Mouse (Mus musculus) heart, postnatal 10 days (tissue): ENCODE data around the gene Art5. TPM values are rescaled to one million over a fixed set of nuclear protein-coding genes. Genes with fewer than 3 reads are reported as not detected.
A peak's percentile ranks its signal among the peaks of the same experiment; 100 is the strongest.

Experiments
- DNase-seq, 2 experiments: peaks; one replicate each; pipeline ENCODE4 v3.0.0; 2021
- intact Hi-C: fragments of 180-260 bp; cut with DNase I; formaldehyde crosslinking; loops from one replicate; pipeline ENCODE4 v1.15.1; 2025
- total RNA-seq, 2 experiments: library from RNA; stranded (reverse); gene quantifications; 2 replicates each; pipeline ENCODE4 v1.2.3; 2021

The Art5 gene
- 1 to 10 TPM; 1.5 to 2.1 TPM for total RNA-seq

DNA sequence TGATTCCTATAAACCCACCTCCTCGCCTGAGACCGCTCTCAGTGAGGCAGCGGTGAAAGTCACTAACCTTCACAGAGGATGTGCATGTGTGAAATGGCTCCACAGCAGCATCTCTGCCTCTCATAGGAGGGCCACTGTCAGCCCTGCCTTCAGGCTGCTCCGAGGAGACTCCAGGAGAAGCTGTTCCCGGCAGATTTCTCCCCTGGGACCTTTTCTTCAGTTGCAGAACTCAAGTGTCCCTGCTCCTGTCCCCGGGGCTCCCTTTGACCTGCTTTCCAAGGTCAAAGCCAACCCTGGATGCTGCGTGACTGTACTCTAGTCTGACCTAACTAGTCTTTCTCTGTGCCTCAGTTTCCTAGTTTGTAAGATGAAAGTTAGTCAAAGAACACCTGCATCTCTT, at the start of gene Art5:
Gene Art5 (minus strand): TSS at position 319 of the 400 bp plus-strand sequence.
- DNase-seq, result no peak
- intact Hi-C loops, result no loop called here

DNA sequence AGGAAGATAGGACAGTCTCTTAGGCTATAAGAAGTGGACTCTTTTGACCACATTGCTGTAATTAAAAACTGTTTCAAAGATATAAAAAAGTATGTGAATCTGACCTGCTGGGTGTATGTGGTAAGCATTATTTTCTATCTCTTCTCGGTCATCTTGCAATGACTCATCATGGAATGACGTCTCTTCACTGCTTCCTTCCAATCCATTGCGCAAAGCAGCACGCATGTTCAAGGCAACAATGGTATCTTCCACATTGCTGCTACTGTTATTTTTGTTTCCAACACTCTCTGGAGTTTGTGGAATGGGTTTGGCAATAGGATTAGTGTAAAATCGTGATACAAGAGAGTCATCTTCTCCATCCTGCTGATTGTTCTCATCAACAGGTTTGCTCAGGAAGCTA, 44.4 kb upstream of the Art5 start:
- no peak for DNase-seq
- intact Hi-C loops, result no loop called here

DNA sequence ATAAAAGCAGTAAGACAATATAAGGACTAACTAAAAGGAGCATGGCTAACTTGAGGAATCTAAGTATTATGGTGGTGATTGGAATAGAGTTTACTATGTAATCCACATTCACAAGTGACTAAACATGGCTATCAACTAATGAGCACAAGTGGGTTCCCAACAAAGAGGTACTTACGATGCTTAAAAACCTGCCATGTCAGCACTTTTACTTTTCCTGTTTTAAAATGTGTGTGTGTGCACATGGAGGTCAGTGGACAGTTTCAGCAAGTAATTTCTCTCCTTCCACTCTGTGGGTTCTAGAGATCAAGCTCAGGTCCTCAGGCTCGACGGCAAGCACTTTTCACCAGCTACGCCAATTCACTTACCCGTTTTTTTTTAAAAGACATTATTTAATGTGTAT, 28.6 kb upstream of the Art5 start:
- intact Hi-C loops, result no loop called here
- DNase-seq, result no peak

DNA sequence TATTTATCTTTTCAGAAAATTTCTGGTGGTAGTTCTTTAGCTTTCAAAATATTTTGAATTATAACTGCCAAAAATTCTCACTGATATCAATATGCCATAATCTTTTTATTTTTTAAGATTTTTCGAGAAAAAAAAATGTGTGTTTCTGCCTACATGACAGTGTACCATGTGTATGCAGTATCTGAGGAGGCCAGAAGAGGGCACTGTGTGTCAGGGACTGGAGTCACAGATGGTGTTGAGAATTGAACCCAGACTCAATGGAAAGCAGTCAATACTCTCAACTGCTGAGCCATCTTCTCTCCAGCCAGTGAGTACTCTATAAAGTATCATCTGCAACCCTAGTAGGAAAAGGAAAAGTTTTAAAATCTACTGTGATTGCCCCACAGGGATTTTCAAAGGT, 28.2 kb upstream of the Art5 start:
- peak; percentile 15 to 36 for DNase-seq
- intact Hi-C loops, result no loop called here

DNA sequence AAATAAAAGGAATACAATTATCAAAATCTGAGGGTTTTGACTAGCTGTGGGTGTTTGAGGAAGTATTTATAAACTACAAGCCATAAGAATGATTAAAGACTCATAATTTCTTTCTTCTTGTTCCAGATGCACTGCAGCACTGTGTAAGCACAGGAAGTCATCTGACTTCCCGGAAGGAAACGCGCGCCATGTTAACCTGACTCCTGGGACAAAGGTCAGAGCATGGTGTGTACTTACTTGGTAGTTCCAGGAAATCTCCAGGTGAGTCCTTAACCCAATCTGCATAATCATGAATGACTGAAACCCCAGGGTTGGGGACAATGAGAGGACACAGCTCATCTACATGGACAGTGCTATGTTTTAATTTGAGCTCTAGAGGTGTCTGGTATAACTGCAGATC, 23.1 kb upstream of the Art5 start:
- no peak for DNase-seq
- intact Hi-C loops, result no loop called here

DNA sequence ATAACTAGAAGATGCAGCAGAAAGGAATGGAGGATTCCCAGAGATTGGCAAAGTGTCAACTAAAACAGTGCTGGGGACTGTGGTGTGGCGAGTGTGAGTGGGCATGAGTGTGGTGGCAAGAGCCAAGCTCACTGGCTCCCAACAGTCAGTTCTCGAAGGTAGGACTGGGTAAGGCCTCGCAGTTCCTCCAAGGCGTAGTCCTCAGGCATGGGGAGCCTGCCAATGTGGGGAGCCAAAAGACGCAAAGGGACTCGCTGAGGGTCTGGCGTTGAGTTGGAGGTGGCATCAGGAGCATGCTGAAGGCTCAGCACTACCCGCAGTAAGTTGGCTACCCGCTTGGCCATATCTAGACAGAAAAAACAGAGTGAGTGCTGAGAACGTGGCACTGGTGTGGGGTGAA, 11.0 kb upstream of the Art5 start:
- intact Hi-C loops, result no loop called here
- DNase-seq, result no peak

DNA sequence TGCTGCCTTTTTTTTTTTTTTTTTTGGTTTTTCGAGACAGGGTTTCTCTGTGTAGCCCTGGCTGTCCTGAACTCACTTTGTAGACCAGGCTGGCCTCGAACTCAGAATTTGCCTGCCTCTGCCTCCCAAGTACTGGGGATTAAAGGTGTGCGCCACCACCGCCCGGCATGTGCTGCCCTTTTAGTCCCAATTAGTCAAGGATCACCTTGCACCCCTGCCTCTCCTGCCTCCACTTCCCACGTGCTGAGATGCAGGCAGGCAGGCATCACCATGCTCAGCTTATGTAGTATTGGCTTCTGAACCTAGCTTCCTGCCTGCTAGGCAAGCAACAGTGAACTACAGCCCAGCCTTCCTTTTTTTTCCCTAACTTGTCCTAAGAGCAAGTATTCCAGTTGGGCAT, 8.1 kb upstream of the Art5 start:
- no peak for DNase-seq
- intact Hi-C loops, result no loop called here

DNA sequence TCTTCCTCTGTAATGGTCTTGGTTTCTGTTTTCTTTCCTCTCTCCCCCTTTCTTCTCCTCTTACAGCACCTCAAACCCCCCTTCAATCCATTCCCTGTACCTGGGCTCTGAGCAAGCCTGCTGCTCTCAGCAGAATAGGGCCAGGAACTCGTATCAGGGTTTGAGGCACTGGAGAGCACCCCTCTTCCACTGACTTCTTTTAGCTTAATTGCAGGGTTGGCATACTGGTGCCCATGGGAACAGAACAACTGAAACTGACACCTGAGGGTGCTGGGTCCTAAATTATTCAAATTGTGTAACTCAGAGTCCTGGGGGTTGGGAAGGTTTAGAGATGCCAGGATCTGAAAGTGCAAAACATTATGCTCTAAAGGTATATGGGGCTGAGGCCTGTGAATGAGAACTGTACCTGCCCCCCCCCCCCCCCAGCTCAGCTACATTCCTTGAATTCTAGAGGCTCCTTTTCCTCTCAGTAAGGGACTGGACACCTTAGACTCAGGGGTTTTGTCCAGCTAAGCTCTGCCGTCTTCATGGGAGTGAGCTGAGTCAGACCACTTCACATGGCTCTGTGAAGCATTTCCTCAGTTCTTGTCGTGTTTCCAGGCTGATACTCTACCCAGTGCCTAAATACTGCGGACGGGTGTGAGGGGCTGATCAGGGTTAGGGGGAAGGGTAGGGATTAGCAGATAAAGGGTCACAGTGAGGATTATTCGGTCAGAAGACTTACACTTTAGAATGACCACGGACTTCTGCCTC, 7.5 kb upstream of the Art5 start, which contains the start of gene Chrna10:
Gene Chrna10 (minus strand): TSS at position 250 of the 753 bp plus-strand sequence.
- no peak for DNase-seq
- intact Hi-C loops, result no loop called here

DNA sequence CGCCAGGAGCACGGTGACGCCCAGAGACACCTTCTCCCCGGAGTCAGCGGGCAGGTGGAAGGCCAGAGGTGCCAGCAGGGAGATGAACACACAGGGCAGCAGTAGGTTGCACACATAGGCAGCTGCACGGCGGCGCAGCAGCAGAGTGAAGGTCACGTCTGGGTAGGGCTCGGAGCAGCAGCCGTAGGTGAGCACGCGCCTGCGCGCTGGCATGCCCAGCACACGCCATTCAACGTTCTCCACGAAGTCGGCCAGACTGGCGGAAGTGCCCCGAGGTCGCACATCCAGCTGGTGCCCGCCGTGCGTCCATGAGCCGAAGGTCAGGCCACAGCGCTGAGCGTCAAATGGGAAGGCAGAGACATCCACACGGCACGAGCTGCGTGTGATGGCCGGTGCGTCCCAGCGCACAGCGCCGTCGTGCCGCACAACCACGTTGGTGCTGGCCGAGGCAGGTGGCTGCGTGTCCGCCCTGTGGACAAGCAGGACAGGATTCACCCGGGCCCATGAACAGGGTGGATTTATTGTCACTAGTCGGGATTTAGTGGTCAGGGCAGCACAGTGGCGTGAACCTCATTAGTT, 4.0 kb upstream of the Art5 start:
- DNase-seq, result no peak
- intact Hi-C loops, result no loop called here

DNA sequence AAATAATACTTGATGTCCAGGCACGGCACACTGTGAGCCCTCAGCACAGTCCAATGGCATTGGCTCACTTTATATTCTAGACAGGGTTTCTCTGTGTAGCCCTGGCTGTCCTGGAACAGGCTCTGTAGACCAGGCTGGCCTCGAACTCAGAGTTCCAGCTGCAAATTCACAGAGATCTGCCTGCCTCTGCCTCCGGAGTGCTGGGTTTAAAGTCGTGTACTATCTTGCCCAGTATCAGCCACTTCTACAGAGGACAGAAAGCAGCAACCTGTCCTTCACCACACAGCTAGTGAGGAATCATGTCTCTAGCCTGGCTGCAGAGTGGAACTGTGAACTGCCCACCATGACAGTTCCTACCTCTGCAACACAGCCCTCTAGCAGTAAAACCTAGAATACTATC, 457 bp upstream of the Art5 start:
- DNase-seq, result no peak
- intact Hi-C loops, result no loop called here

DNA sequence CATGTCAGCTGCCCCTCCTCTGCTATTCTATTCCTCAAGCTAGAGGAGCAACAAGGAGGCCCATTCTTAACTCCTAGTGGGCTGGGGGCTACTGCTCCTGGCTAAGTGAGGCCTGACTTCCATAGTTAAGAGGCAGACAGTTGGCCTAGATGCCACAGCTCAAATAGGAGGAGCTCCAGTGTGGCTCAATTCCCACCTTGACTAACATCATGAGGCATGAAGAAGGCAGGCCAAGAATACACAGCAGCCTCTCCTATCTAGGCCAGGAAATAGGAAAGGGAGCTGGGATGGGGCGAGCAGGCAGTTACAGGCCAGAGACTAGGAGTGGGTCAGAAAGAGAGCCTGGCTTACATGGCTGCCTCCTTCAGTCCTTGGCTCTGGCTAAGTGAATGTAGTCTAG, 1.1 kb downstream of the Art5 start:
- intact Hi-C loops, result no loop called here
- peak; percentile 17 to 22 for DNase-seq

DNA sequence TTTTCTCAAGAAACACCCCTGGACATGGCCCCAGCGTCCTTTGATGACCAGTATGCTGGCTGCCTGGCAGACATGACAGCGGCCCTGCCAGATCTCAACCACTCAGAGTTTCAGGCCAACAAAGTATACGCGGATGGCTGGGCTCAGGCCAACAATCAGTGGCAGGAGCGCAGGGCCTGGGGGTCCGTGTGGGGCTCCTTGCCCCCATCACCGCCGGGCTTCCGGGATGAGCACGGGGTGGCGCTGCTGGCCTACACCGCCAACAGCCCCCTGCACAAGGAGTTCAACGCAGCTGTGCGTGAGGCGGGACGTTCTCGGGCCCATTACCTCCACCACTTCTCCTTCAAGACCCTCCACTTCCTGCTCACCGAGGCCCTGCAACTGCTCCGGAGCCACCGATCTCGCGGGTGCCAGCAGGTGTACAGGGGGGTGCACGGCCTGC, 2.6 kb downstream of the Art5 start:
- intact Hi-C loops, result no loop called here
- DNase-seq, result peak; percentile 60 to 64

DNA sequence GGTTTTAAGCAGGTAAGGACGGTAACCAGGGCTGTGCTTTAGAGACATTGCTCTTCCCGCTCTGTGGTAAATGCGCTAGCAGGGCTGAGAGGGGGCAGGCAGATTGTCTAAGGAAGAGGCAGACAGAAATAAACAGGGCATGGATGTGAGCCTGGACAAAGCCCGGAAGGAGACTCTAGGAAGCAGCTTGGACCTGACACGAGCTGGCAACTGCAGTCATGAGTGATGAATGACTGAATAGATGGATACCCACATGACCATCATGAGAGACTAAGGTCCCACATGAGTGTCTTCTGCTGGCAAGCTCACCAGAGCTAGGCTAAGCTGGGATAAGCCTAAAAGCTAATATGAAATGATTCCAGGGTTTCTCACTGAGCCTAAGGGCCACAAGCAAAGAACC, 5.2 kb downstream of the Art5 start:
- intact Hi-C loops, result no loop called here
- peak in 1 of 2 experiments; percentile 11 for DNase-seq

DNA sequence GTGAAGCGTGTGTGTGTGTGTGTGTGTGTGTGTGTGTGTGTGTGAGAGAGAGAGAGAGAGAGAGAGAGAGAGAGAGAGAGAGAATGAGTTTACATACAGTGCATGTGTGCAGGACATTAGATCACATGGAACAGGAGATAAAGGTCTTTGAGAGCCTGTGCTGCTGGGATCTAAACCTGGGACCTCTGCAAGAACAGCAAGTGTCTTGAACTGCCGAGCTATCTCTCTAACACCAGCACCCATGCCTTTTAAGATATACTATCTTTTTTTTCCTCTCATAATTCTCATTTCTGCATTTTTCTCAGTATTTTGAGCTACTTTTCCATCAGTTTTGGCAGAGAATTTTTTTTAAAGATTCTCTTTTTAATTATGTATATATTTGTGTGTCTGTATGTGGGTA, 5.7 kb downstream of the Art5 start:
- intact Hi-C loops, result no loop called here

DNA sequence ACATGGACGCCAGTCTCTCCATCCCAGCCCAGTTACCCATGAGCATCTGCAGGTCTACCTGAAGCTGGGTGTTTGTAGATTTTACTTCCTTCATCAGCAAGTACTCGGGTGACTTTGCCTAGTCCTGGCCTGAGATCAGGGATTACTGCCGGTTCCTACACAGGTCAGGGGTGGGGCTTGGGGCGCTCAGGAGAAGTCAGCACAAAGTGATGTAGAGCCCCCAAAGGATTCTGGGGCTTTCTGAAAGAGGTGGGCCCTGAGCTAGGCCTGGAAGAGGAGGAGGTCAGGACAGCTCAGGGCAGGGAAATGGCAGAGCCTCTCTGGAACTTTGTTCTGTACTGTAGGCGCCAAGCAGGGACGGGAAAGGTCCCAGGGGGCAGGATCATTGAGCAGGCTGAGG, 6.6 kb downstream of the Art5 start:
- peak; percentile 28 to 33 for DNase-seq
- intact Hi-C loops, result no loop called here

More for the DNA sequence above, 5.7 kb downstream of the Art5 start:
- no peak for DNase-seq

DNA sequence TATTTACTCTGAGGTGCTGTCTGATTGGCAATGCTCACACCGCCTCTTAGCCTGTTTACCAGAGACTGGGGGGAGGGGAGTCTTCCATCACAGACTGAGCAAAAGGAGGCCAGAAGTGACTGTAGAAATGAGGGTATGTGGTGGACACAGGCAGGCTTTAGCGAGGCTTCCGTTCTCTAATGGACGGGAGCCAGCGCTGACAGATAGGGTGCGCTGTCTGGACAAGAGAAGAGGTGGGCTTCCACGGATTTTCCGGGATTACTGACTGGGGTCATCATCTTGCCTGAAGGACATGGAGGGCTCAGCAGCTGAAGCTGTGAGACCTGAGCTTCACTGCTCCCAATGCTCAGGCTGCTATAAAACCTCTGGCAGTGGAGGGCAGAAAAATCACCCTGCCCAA, 7.0 kb downstream of the Art5 start:
- intact Hi-C loops, result no loop called here
- peak in 1 of 2 experiments; percentile 40 for DNase-seq

DNA sequence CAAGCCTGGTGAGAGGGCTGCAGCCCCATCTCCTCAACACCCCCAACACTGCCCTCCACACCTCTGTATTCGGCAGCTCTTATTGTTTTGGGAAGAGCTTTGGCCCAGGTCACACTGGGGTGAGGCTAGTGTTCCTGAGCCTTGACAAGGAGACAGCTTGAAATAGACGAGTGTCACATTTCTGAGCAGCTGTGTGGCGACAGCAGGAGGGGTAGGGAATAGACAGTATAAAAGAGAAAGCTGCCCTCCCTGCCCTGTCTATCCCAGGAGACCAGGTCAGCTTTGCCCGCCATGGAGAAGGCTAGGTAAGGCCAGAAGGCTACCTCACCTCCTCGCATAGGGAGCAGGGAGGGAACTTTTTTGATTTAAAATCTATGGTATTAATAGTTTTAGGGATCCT, 7.8 kb downstream of the Art5 start, which contains the start of gene Art1:
Gene Art1 (plus strand): TSS at position 257 of the 400 bp plus-strand sequence.
- intact Hi-C loops, result no loop called here
- DNase-seq, result peak; percentile 40 to 42

DNA sequence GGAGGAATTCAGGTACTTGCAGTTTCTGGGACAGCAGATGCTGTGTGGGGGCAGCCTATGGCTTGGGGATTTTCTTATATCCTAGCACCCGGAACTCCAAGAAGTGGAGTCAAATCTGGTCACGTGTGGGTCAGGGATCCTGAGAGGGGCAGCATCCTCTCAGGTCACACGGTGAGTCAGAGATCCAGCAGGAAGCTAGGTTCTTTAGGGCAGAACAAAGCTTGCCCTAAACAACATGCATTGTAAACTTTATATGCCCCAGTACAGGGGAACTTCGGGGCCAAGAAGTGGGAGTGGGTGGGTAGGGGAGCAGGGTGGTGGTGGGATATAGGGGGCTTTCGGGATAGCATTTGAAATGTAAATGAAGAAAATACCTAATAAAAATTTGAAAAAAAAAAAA, 8.4 kb downstream of the Art5 start:
- intact Hi-C loops, result no loop called here
- DNase-seq, result no peak

DNA sequence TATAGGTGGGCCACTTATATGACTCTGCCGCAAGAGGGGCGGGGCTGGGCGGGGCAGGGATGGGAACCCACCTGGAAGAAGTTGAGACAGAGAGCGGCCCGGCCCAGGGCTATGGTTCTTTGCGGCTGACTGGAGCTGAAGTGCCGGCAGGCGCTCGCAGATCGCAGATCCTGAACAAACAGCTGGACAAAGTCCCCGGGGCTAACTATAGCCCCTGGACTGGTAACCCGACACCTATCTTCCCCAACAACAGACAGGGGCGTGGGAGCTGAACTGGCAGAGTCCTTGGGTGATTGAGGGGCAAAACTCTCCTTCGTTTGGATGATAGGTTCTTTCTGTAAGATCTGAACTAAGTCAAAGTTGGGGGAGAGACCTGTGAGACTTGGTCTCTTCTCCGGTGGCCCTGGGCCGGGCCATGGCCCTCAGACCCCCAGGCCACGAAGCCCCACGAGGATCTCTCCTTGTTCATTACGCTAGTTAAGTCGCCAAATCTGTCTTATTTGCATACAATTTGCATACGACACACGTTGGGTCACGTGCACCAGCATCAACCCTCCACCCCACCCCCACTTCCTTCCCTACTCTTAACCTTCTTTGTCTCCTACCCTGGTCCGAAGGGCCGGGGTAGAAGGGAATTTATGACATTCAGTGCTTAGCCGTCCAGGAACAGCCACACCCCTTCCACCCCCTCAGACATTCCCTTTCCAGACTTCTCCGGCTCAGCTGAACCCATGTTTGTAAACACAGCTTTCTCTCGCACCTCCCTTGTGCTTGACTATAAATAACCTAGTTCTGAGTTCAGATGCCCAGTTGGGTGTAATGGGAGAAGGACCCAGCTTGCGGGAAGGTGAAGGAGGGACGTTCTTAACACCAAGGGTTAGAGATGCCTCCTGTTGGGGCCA, 9.3 kb downstream of the Art5 start:
- intact Hi-C loops, result no loop called here
- DNase-seq, result peak; percentile 55 to 59

DNA sequence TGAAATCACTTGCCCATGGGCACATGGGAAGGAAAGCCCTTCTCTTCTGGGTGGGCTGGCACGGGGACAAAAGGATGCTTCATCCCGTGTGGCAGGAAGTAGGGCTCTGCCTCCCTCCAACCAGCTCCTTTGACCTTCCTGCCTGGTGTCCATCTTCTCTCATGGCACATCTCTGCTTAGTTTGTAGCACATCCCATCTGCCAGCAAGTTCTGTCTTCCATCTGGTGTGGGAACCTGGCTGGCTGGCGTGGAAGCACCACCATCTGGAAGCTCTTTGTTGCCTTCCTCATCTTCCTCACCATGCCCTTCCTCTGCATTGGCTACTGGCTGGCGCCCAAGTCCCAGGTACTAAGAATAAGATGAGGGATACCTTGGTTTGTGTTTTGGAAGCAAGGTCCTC, 22.0 kb downstream of the Art5 start:
- no peak for DNase-seq
- intact Hi-C loops, result no loop called here

DNA sequence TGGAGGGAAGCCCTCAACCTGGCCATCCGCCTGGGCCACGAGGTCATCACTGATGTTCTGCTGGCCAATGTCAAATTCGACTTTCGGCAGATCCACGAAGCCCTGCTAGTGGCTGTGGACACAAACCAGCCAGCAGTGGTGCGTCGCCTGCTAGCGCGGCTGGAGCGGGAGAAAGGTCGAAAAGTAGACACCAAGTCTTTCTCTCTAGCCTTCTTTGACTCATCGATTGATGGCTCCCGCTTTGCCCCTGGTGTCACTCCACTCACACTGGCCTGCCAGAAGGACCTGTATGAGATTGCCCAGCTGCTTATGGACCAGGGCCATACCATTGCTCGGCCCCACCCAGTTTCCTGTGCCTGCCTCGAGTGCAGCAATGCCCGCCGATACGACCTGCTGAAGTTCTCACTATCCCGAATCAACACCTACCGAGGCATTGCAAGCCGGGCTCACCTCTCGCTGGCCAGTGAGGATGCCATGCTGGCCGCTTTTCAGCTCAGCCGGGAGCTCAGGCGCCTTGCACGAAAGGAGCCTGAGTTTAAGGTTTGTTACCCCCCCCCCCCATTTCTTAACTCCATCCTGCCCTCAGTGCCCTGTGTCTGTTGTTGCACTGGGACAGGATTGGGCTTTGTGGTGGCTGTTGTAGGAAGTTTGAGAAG, 25.1 kb downstream of the Art5 start:
- intact Hi-C loops, result no loop called here
- DNase-seq, result no peak
